Mouse (Mus musculus): ENCODE data around the gene Cmtm3. TPM values are rescaled to one million over a fixed set of nuclear protein-coding genes. Genes with fewer than 3 reads are reported as not detected.

Gene Cmtm3
- total RNA-seq, 2 experiments from 2014 or later, result 3.5 to 8.5 TPM

- peak; percentile 70 for DNase-seq
- intact Hi-C loops (cut with DNase I), result no loop called here
- TF ChIP-seq CTCF (IDR thresholded peaks at IDR 0.05), result no peak
- Histone ChIP-seq H3K27ac (peak overlapping the region; percentile 70), H3K4me3 (no peak overlapping the region; the same call in 1 of the 2 replicates)
These were observed 35.9 kb downstream of the Cmtm3 start for GRCm38 (mm10) chr8:104374864-104375846.

- TF ChIP-seq CTCF (IDR thresholded peaks at IDR 0.05), result no peak
- intact Hi-C loops (cut with DNase I), result no loop called here
These were observed 36.7 kb downstream of the Cmtm3 start for GRCm38 (mm10) chr8:104375959-104376358.

GRCm38 (mm10) chr8:104376669-104377068, 37.5 kb downstream of the Cmtm3 start:
- no peak for DNase-seq
- H3K27ac ChIP-seq, result no peak overlapping the region

More at GRCm38 (mm10) chr8:104375959-104376358, 36.7 kb downstream of the Cmtm3 start:
- Histone ChIP-seq H3K4me3 (no peak overlapping the region), H3K27ac (peak overlapping the region; percentile 70)
- no peak for DNase-seq

DNA sequence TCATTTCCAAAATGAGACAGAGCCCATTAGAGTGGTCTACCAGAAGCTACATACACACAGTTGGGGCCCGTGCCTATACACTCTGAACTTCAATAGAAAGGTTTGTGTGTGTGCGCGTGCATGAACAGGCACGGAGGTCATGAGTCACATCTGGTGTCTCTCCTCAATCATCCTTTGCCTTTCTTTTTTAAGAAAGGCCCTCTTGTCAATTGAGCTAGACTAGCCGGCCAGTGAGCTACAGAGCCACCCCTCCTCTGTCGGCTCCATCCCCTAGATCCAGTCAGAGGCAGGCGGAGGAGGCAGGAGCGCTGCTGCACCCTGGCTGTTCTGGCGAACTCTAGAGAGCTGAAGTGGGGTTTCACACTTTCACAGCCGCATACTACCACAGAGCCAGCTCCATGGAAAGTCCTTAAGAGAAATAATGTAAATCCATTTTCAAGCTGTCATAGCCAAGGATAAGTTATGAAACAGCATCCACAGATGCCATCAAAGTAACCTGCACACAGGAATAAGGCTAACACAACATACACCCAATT, 40.2 kb downstream of the Cmtm3 start:
- Histone ChIP-seq H3K27ac (no peak overlapping the region), H3K4me3 (no peak overlapping the region)
- TF ChIP-seq CTCF (IDR thresholded peaks at IDR 0.05), result no peak
- DNase-seq, result no peak
- intact Hi-C loops (cut with DNase I), result no loop called here

More at GRCm38 (mm10) chr8:104376669-104377068, 37.5 kb downstream of the Cmtm3 start:
- intact Hi-C loops (cut with DNase I), result no loop called here
- no peak overlapping the region for H3K4me3 ChIP-seq
- TF ChIP-seq CTCF (IDR thresholded peaks at IDR 0.05), result no peak

DNA sequence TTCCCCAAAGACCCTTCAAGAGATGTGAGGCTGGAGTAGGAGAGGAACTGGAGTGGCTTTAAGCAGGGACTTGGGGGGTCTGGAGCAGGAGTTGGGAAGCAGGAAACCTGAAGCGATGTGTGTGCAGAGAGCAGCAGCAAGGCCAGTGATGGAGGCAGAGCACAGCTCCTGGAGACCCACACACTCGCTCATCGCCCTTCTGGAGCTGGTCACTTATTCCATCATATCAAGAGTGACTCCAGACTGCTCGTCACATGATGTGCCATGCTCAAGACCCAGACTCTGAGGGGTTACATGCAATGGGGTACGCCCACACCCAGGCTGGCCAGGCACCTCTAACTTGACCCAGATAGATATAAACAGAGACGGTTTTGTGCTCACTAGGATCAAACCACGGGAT, 41.1 kb downstream of the Cmtm3 start:
- TF ChIP-seq CTCF (IDR thresholded peaks at IDR 0.05), result no peak
- no peak overlapping the region for H3K4me3 ChIP-seq
- no peak for DNase-seq
- intact Hi-C loops (cut with DNase I), result no loop called here
- H3K27ac ChIP-seq, result no peak overlapping the region

DNA sequence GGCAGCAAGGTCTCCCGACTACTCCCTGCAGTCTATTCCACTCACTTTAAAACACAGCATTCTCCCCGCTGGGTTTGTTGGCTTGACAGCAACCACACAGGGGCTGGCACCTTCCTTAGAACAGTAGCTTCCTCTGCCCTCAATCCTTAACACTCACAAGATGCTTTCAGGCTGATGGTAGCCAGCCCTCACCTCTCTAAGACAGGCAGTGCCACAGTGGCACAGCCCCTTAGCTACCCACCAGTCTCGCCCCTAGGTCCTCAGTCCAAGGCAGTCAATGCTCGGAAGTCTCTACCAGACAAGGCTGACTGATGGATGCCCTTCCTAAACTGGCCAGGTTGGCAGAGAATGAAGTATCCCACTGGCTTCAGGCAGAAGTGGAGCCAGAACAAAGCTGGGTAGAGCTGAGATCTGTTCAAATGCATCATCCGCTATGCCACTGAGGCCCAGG, 41.8 kb downstream of the Cmtm3 start:
- H3K4me3 ChIP-seq, result no peak overlapping the region
- DNase-seq, result no peak
- H3K27ac ChIP-seq, result no peak overlapping the region
- TF ChIP-seq CTCF (IDR thresholded peaks at IDR 0.05), result no peak
- intact Hi-C loops (cut with DNase I), result no loop called here

DNA sequence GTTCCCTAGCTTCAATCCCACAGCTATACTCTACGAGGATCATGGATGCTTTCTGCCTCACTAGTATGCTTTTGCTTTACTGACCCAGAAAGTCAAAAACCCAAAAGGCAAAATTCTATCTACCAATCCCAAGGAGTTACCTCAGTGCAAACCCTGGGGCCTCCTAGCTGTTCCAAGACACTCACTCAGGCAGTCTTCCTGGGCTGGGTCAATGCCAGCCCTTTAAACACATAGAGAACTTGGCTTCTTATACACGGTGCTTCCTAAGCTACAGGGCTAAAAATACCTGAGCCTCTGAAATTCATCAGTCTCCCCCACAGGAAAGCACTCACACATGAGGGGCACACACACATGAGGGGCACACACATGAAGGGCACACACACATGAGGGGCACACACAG, 44.1 kb downstream of the Cmtm3 start:
- intact Hi-C loops (cut with DNase I), result no loop called here
- Histone ChIP-seq H3K4me3 (no peak overlapping the region), H3K27ac (peak overlapping the region; percentile 66)
- peak; percentile 49 for DNase-seq
- no peak for TF ChIP-seq CTCF (IDR thresholded peaks at IDR 0.05)

- Histone ChIP-seq H3K27ac (peak overlapping the region; percentile 66), H3K4me3 (no peak overlapping the region)
- intact Hi-C loops (cut with DNase I), result no loop called here
- no peak for TF ChIP-seq CTCF (IDR thresholded peaks at IDR 0.05)
- no peak for DNase-seq
These were observed 44.8 kb downstream of the Cmtm3 start for GRCm38 (mm10) chr8:104383977-104384376.

- no peak for TF ChIP-seq CTCF (IDR thresholded peaks at IDR 0.05)
- H3K27ac ChIP-seq, result no peak overlapping the region
- H3K4me3 ChIP-seq, result no peak overlapping the region
- intact Hi-C loops (cut with DNase I), result no loop called here
- DNase-seq, result no peak
These were observed 47.5 kb downstream of the Cmtm3 start for GRCm38 (mm10) chr8:104386693-104387092.

DNA sequence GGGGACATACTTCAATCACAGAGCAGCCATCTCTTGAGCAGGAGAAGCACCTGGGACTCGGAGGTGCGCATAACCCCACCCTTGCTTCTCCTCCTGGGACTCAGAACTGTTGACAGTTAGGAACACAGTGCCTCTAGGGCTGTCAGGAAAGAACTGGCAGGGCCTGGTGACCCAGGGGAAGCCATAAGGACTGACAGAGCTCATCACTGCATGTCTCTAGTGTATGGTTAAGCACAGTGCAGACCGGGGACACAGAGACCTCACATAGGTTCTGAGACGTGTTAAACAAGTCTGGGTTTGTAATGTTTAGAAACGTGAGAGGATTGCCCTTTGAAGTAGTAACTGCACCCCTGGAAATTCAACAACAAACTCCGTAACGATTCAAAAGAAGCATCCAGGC, 48.3 kb downstream of the Cmtm3 start:
- DNase-seq, result no peak
- TF ChIP-seq CTCF (IDR thresholded peaks at IDR 0.05), result no peak
- no peak overlapping the region for H3K4me3 ChIP-seq
- peak overlapping the region; percentile 66 for H3K27ac ChIP-seq
- intact Hi-C loops (cut with DNase I), result no loop called here

DNA sequence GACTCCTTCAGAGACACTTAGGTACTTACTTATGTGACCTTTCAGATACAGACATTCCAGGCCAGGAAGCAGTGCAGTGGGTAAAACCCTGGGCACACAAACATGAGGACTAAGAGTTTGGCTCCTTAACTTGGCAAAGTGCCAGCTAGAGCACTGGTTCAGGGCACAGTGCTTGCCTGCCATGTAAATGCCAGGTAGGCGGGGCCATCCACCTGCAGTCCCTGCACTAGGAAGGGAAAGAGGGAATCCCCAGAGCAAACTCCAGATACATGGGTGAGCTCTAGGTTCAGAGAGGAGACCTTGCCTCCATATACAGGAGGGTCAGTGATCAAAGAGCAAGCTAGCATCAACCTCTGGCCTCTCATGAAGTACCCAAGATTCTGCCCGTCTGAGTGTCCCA, 48.8 kb downstream of the Cmtm3 start:
- H3K27ac ChIP-seq, result peak overlapping the region; percentile 66
- DNase-seq, result peak; percentile 60
- no peak for TF ChIP-seq CTCF (IDR thresholded peaks at IDR 0.05)
- no peak overlapping the region for H3K4me3 ChIP-seq
- intact Hi-C loops (cut with DNase I), result no loop called here

- no peak for DNase-seq
- Histone ChIP-seq H3K4me3 (no peak overlapping the region), H3K27ac (no peak overlapping the region)
- intact Hi-C loops (cut with DNase I), result no loop called here
- TF ChIP-seq CTCF (IDR thresholded peaks at IDR 0.05), result no peak
These were observed 51.0 kb downstream of the Cmtm3 start for GRCm38 (mm10) chr8:104390245-104390644.

- intact Hi-C loops (cut with DNase I), result no loop called here
- H3K4me3 ChIP-seq, result no peak overlapping the region
- TF ChIP-seq CTCF (IDR thresholded peaks at IDR 0.05), result no peak
- DNase-seq, result no peak
- H3K27ac ChIP-seq, result no peak overlapping the region
These were observed 53.9 kb downstream of the Cmtm3 start for GRCm38 (mm10) chr8:104393139-104393538.

All from gastrocnemius, adult 2 months (tissue).